Mouse (Mus musculus): ENCODE measurements around the gene Gm48552. TPM values are rescaled to one million over a fixed set of nuclear protein-coding genes. Genes with fewer than 3 reads are reported as not detected.

Gene Gm48552
- total and polyA plus RNA-seq, 3 experiments: 0.89 to 1.2 TPM; not detected in 1

DNA sequence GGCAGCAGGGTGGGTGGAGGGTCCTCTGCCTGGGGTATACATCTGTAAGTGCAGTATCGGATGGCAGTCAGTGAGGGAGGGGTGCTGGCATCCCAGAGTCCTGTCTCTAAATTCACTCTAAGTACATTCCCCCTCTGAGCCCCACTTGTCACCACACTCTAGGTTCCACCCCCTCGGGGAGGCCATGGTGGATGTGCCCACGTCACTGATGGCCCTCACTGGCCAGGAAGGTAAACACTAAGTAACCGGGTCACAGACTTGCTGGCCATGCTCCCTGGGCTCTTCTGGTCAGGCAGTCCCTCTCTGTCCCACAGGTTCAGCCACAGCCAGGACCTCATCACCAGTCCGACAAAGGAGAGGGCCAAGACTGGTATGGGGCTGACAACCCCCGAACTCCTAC is 33.4 kb downstream of the Gm48552 start:
- Histone ChIP-seq H3K4me1 (ENCODE audit: control insufficient read depth in 1 of 2, insufficient read depth in 2 of 2, low read length in 2 of 2) (peaks cover 0 to 1% of the 10 kb centered on the region in 2 experiments; a peak in 1 of 4 replicates), H3K27ac (ENCODE audit: control insufficient read depth, low read depth, low read length) (no peak overlapping the region), H3K36me3 (ENCODE audit: control insufficient read depth in 1 of 2, insufficient read depth in 2 of 2, low read length in 2 of 2) (no peaks in the 10 kb centered on the region; a peak in 1 of 4 replicates), H3K9ac (ENCODE audit: control insufficient read depth, low read depth, low read length, poor library complexity, severe bottlenecking) (no peak overlapping the region), H3K4me3 (ENCODE audit: control insufficient read depth in 1 of 2, insufficient read depth in 1 of 2, low read depth in 2 of 2, low read length in 2 of 2) (no peak overlapping the region), H3K79me2 (ENCODE audit: control insufficient read depth, insufficient read depth, low read length, poor library complexity) (peaks cover 7% of the 10 kb centered on the region), H3K9me3 (replicated peaks; ENCODE audit: insufficient read depth, low read length) (no peaks in the 10 kb centered on the region), H3K27me3 (ENCODE audit: control insufficient read depth in 1 of 2, insufficient read depth in 2 of 2, low read length in 2 of 2) (no peaks in the 10 kb centered on the region)
- no peak for DNase-seq (ENCODE audit: low read depth, low spot score)
- TF ChIP-seq JUND (IDR thresholded peaks at IDR 0.05; ENCODE audit: low read depth, low read length): no peak
- TF ChIP-seq MAFK (IDR thresholded peaks at IDR 0.05; ENCODE audit: borderline replicate concordance, low read depth, low read length): no peak
- TF ChIP-seq MYC (IDR thresholded peaks at IDR 0.05; ENCODE audit: low read depth, low read length): no peak
- TF ChIP-seq HCFC1 (IDR thresholded peaks at IDR 0.05; ENCODE audit: low read depth, low read length): no peak
- TF ChIP-seq MYB (IDR thresholded peaks at IDR 0.05; ENCODE audit: low read depth, low read length): no peak
- no peak for TF ChIP-seq E2F4 (IDR thresholded peaks at IDR 0.05; ENCODE audit: borderline replicate concordance, low read depth, low read length)
- no peak for TF ChIP-seq NELFE (IDR thresholded peaks at IDR 0.05; ENCODE audit: low read depth, low read length)
- TF ChIP-seq EP300 (IDR thresholded peaks at IDR 0.05; ENCODE audit: low read depth in 1 of 2, low read length in 2 of 2): no peak
- no peak for TF ChIP-seq CHD1 (IDR thresholded peaks at IDR 0.05; ENCODE audit: low read depth, low read length)
- TF ChIP-seq TAL1 (IDR thresholded peaks at IDR 0.05; ENCODE audit: low read length): no peak
- TF ChIP-seq ZKSCAN1 (IDR thresholded peaks at IDR 0.05; ENCODE audit: low read depth, low read length): no peak
- TF ChIP-seq SIN3A (IDR thresholded peaks at IDR 0.05; ENCODE audit: low read length): no peak
- TF ChIP-seq POLR2AphosphoS5 (IDR thresholded peaks at IDR 0.05; ENCODE audit: borderline replicate concordance, low read depth, low read length): no peak
- no peak for TF ChIP-seq CTCF (IDR thresholded peaks at IDR 0.05 in 2 of 3, conservative IDR thresholded peaks at IDR 0.05 in 1 of 3; ENCODE audit: control insufficient read depth in 1 of 3, insufficient read depth in 1 of 3, low read depth in 2 of 3, low read length in 3 of 3, poor library complexity in 1 of 3, severe bottlenecking in 1 of 3)
- no peak for TF ChIP-seq CHD2 (IDR thresholded peaks at IDR 0.05; ENCODE audit: low read length)

- TF ChIP-seq CHD1 (IDR thresholded peaks at IDR 0.05; ENCODE audit: low read depth, low read length) (no peak), JUND (IDR thresholded peaks at IDR 0.05; ENCODE audit: low read depth, low read length) (no peak), ZKSCAN1 (IDR thresholded peaks at IDR 0.05; ENCODE audit: low read depth, low read length) (no peak), MEF2A (IDR thresholded peaks at IDR 0.05; ENCODE audit: extremely low read depth, insufficient replicate concordance, low read depth, low read length, poor library complexity, severe bottlenecking) (no peak), POLR2AphosphoS2 (IDR thresholded peaks at IDR 0.05; ENCODE audit: low read length) (no peak)
- Histone ChIP-seq H3K27me3 (ENCODE audit: control insufficient read depth in 1 of 2, insufficient read depth in 2 of 2, low read length in 2 of 2) (no peaks in the 10 kb centered on the region), H3K9me3 (replicated peaks; ENCODE audit: insufficient read depth, low read length) (no peaks in the 10 kb centered on the region), H3K4me1 (ENCODE audit: control insufficient read depth in 1 of 2, insufficient read depth in 2 of 2, low read length in 2 of 2) (peaks cover 0 to 5% of the 10 kb centered on the region in 2 experiments; a peak in 1 of 4 replicates), H3K36me3 (ENCODE audit: control insufficient read depth in 1 of 2, insufficient read depth in 2 of 2, low read length in 2 of 2) (no peaks in the 10 kb centered on the region; a peak in 1 of 4 replicates), H3K79me2 (ENCODE audit: control insufficient read depth, insufficient read depth, low read length, poor library complexity) (peaks cover 7% of the 10 kb centered on the region), H3K9ac (ENCODE audit: control insufficient read depth, low read depth, low read length, poor library complexity, severe bottlenecking) (no peak overlapping the region), H3K4me3 (ENCODE audit: control insufficient read depth in 1 of 2, insufficient read depth in 1 of 2, low read depth in 2 of 2, low read length in 2 of 2) (no peak overlapping the region), H3K27ac (ENCODE audit: control insufficient read depth, low read depth, low read length) (no peak overlapping the region)
- no peak for DNase-seq (ENCODE audit: low read depth, low spot score)
Observed at GRCm38 (mm10) chr10:81422661-81423217, 33.9 kb downstream of the Gm48552 start.
